Mouse (Mus musculus) heart, adult 2 months (tissue): ENCODE results near the gene Hsd17b6. TPM values are rescaled to one million over a fixed set of nuclear protein-coding genes. Genes with fewer than 3 reads are reported as not detected.

Experiments
- DNase-seq, 2 experiments: peaks; one replicate each; pipeline ENCODE4 v3.0.0; 2021
- H3K27ac ChIP-seq: fragments of 200-600 bp; 2 replicates; pipeline ENCODE4 v1.8.1; 2022
- H3K27me3 ChIP-seq: fragments of 200-500 bp; 2 replicates; pipeline ENCODE4 v1.6.1; 2012; ENCODE audit warnings: mild to moderate bottlenecking, low read length, inconsistent platforms, mixed read lengths; ENCODE audit not compliant: control insufficient read depth, insufficient read depth
- H3K36me3 ChIP-seq: fragments of 200-500 bp; 2 replicates; pipeline ENCODE4 v1.6.1; 2012; ENCODE audit warnings: low read length, inconsistent platforms; ENCODE audit not compliant: control insufficient read depth, insufficient read depth
- H3K4me1 ChIP-seq: fragments of 200-500 bp; 2 replicates; pipeline ENCODE4 v1.6.1; 2011; ENCODE audit warnings: low read length; ENCODE audit not compliant: control insufficient read depth, insufficient read depth
- H3K4me3 ChIP-seq: fragments of 200-600 bp; 2 replicates; pipeline ENCODE4 v1.8.1; 2022
- H3K79me2 ChIP-seq: fragments of 200-500 bp; replicated peaks from 2 replicates; pipeline ENCODE4 v1.6.1; 2012; ENCODE audit warnings: mild to moderate bottlenecking, inconsistent platforms, low read length, moderate library complexity, mixed read lengths; ENCODE audit not compliant: control insufficient read depth, insufficient read depth
- H3K9ac ChIP-seq: fragments of 200-500 bp; 2 replicates; pipeline ENCODE4 v1.6.1; 2012; ENCODE audit warnings: low read depth, mild to moderate bottlenecking, control low read depth, inconsistent platforms, low read length, mixed read lengths
- CTCF ChIP-seq: fragments of 200-600 bp; IDR thresholded peaks from 2 replicates; pipeline ENCODE4 v1.8.1; 2022; ENCODE audit warnings: antibody characterized with exemption, mild to moderate bottlenecking, moderate library complexity
- EP300 ChIP-seq: fragments of 200-500 bp; IDR thresholded peaks from 2 replicates; pipeline ENCODE4 v1.6.1; 2011; ENCODE audit warnings: low read depth, low read length, control low read depth; ENCODE audit not compliant: insufficient read depth
- POLR2A ChIP-seq: fragments of 200-500 bp; IDR thresholded peaks from 2 replicates; pipeline ENCODE4 v1.6.1; 2011; ENCODE audit warnings: mild to moderate bottlenecking, low read depth, low read length, control low read depth; ENCODE audit not compliant: insufficient read depth
- WGBS: fragments of 180-500 bp; shearing (Covaris S2); methylation state at CpG from one replicate; pipeline ENCODE4 v1.1.7; 2018; 5-methylcytosine and 5-hydroxymethylcytosine counted together
- intact Hi-C: fragments of 180-260 bp; cut with DNase I; formaldehyde crosslinking; loops from one replicate; pipeline ENCODE4 v1.15.1; 2025
- polyA plus RNA-seq: library from polyadenylated mRNA; depleted of rRNA; stranded (reverse); fragments of >200 nt; gene quantifications from 2 replicates; pipeline ENCODE4 v1.2.3, GENCODE M21; 2012; rRNA removed
- total RNA-seq, 2 experiments: library from RNA; stranded (reverse); gene quantifications; 2 replicates each; pipeline ENCODE4 v1.2.3; 2021

The Hsd17b6 gene
- total and polyA plus RNA-seq, 3 experiments = not detected

- no peaks in the 10 kb centered on the region for H3K79me2 ChIP-seq
- H3K9ac ChIP-seq = no peak overlapping the region
- no peak overlapping the region for H3K27ac ChIP-seq
- TF ChIP-seq POLR2A = no peak
- TF ChIP-seq CTCF = no peak
- TF ChIP-seq EP300 = no peak
- no peaks in the 10 kb centered on the region for H3K27me3 ChIP-seq
- peaks cover 2% of the 10 kb centered on the region for H3K4me1 ChIP-seq
- intact Hi-C loops = loop anchor here (10.0 kb wide), 1 partner anchor 235 kb away; the partner anchor contains the start of gene Rbms2
- H3K36me3 ChIP-seq = no peaks in the 10 kb centered on the region
- H3K4me3 ChIP-seq = no peak overlapping the region
- DNase-seq = no peak
- WGBS = 70% methylated on average over 4 of the region's 4 CpGs
Measured at GRCm38 (mm10) chr10:127949596-127950130, 57.7 kb downstream of the Hsd17b6 start.

GRCm38 (mm10) chr10:127945432-127946064 is 61.9 kb downstream of the Hsd17b6 start:
- intact Hi-C loops = loop anchor here (1.0 kb wide), 1 partner anchor 63 kb away; no protein-coding TSS in a partner anchor
- DNase-seq = peak; percentile 15 to 50
- no peak for TF ChIP-seq EP300
- TF ChIP-seq POLR2A = no peak
- TF ChIP-seq CTCF = peak; percentile 86
- Histone ChIP-seq H3K9ac (no peak overlapping the region), H3K27ac (no peak overlapping the region), H3K4me3 (no peak overlapping the region), H3K79me2 (no peaks in the 10 kb centered on the region), H3K27me3 (no peaks in the 10 kb centered on the region), H3K36me3 (no peaks in the 10 kb centered on the region), H3K4me1 (peaks cover 1% of the 10 kb centered on the region; the same call in 1 of the 2 replicates)
- 30% methylated on average over 5 of the region's 5 CpGs for WGBS

Other genes with a start within 250 kb of the Hsd17b6 start
- gene Rdh1, start 247.9 kb downstream of the Hsd17b6 start, total RNA-seq = under 1 TPM in 1 of 2 experiments, not detected in 1; 0.05 TPM
- 0.04 TPM in 1 of 2 replicates, not detected in the other for gene Rdh1, start 247.9 kb downstream of the Hsd17b6 start, polyA plus RNA-seq
- gene Rdh16f1, start 247.8 kb downstream of the Hsd17b6 start, total RNA-seq = under 1 TPM in 1 of 2 experiments, not detected in 1; 0.10 TPM
- 0.12 TPM in 1 of 2 replicates, not detected in the other for gene Rdh16f1, start 247.8 kb downstream of the Hsd17b6 start, polyA plus RNA-seq
- gene Rdh9, start 231.2 kb downstream of the Hsd17b6 start, total RNA-seq = not detected
- gene Rdh9, start 231.2 kb downstream of the Hsd17b6 start, polyA plus RNA-seq = 0.20 TPM in 1 of 2 replicates, not detected in the other
- gene Rdh16, start 206.5 kb downstream of the Hsd17b6 start, total RNA-seq = not detected
- 0.06 TPM in 1 of 2 replicates, not detected in the other for gene Rdh16, start 206.5 kb downstream of the Hsd17b6 start, polyA plus RNA-seq
- gene Rdh19, start 157.7 kb downstream of the Hsd17b6 start, total RNA-seq = not detected
- not detected in 2 replicates for gene Rdh19, start 157.7 kb downstream of the Hsd17b6 start, polyA plus RNA-seq
- not detected for gene Rdh16f2, start 141.1 kb downstream of the Hsd17b6 start, total RNA-seq
- gene Rdh16f2, start 141.1 kb downstream of the Hsd17b6 start, polyA plus RNA-seq = not detected in 2 replicates
- gene Rdh7, start 118.8 kb downstream of the Hsd17b6 start, total RNA-seq = not detected
- gene Rdh7, start 118.8 kb downstream of the Hsd17b6 start, polyA plus RNA-seq = 0.35 TPM in 1 of 2 replicates, not detected in the other
- gene Sdr9c7, start 109.1 kb downstream of the Hsd17b6 start, total RNA-seq = not detected
- not detected in 2 replicates for gene Sdr9c7, start 109.1 kb downstream of the Hsd17b6 start, polyA plus RNA-seq
- 1 to 10 TPM; 1.7 TPM for gene Prim1, start 7.6 kb upstream of the Hsd17b6 start, total RNA-seq
- gene Prim1, start 7.6 kb upstream of the Hsd17b6 start, polyA plus RNA-seq = 1.2 and 2.0 TPM in 2 replicates
- gene Naca, start 28.0 kb upstream of the Hsd17b6 start, total RNA-seq = 100 to 1,000 TPM; 436 to 544 TPM
- 204 and 212 TPM in 2 replicates for gene Naca, start 28.0 kb upstream of the Hsd17b6 start, polyA plus RNA-seq
- gene Ptges3, start 51.3 kb upstream of the Hsd17b6 start, total RNA-seq = 10 to 100 TPM; 96.0 to 97.3 TPM
- gene Ptges3, start 51.3 kb upstream of the Hsd17b6 start, polyA plus RNA-seq = 16.3 and 19.2 TPM in 2 replicates
- gene Atp5b, start 75.7 kb upstream of the Hsd17b6 start, total RNA-seq = 1,000 to 10,000 TPM; 7,689 to 9,158 TPM
- 8,017 and 9,446 TPM in 2 replicates for gene Atp5b, start 75.7 kb upstream of the Hsd17b6 start, polyA plus RNA-seq
- 10 to 100 TPM; 18.4 to 22.4 TPM for gene Baz2a, start 84.0 kb upstream of the Hsd17b6 start, total RNA-seq
- gene Baz2a, start 84.0 kb upstream of the Hsd17b6 start, polyA plus RNA-seq = 15.5 and 23.7 TPM in 2 replicates
- gene Rbms2, start 172.7 kb upstream of the Hsd17b6 start, total RNA-seq = 10 to 100 TPM; 91.9 to 94.7 TPM
- 98.4 and 108 TPM in 2 replicates for gene Rbms2, start 172.7 kb upstream of the Hsd17b6 start, polyA plus RNA-seq
- under 1 TPM; 0.75 to 0.78 TPM for gene Gls2, start 186.8 kb upstream of the Hsd17b6 start, total RNA-seq
- 1.00 and 1.4 TPM in 2 replicates for gene Gls2, start 186.8 kb upstream of the Hsd17b6 start, polyA plus RNA-seq
- 10 to 100 TPM; 35.0 to 37.5 TPM for gene Spryd4, start 204.2 kb upstream of the Hsd17b6 start, total RNA-seq
- gene Spryd4, start 204.2 kb upstream of the Hsd17b6 start, polyA plus RNA-seq = 32.1 and 48.4 TPM in 2 replicates
- gene Mip, start 218.2 kb upstream of the Hsd17b6 start, total RNA-seq = not detected
- not detected in 2 replicates for gene Mip, start 218.2 kb upstream of the Hsd17b6 start, polyA plus RNA-seq
- 1 to 10 TPM; 6.5 to 7.6 TPM for gene Timeless, start 224.5 kb upstream of the Hsd17b6 start, total RNA-seq
- 5.7 and 9.6 TPM in 2 replicates for gene Timeless, start 224.5 kb upstream of the Hsd17b6 start, polyA plus RNA-seq
- not detected for gene Apon, start 246.5 kb upstream of the Hsd17b6 start, total RNA-seq
- 0.18 TPM in 1 of 2 replicates, not detected in the other for gene Apon, start 246.5 kb upstream of the Hsd17b6 start, polyA plus RNA-seq